Mouse (Mus musculus) cerebellum, postnatal 10 days (tissue): ENCODE results near the gene Tysnd1.

Experiments
- DNase-seq, 2 experiments: peaks; one replicate each; pipeline ENCODE4 v3.0.0; 2021; ENCODE audit warnings: mixed read lengths in 2 of 2

Tysnd1 gene

GRCm38 (mm10) chr10:61694870-61695670 is at the start of gene Tysnd1:
Gene Tysnd1 (plus strand): TSS chr10:61695514.
- DNase-seq = peak; percentile 100

- no peak for DNase-seq
These were observed 48.8 kb upstream of the Tysnd1 start for GRCm38 (mm10) chr10:61646557-61646956.

GRCm38 (mm10) chr10:61647790-61648736 is 47.3 kb upstream of the Tysnd1 start, which contains the start of gene Ppa1:
Gene Ppa1 (plus strand): TSS chr10:61648552.
- DNase-seq = peak; percentile 94 to 96

- peak; percentile 37 to 41 for DNase-seq
These were observed 46.3 kb upstream of the Tysnd1 start for GRCm38 (mm10) chr10:61648737-61649645.

- no peak for DNase-seq
These were observed 41.2 kb upstream of the Tysnd1 start for GRCm38 (mm10) chr10:61654105-61654504.

GRCm38 (mm10) chr10:61654691-61655090 is 40.6 kb upstream of the Tysnd1 start:
- DNase-seq = no peak

GRCm38 (mm10) chr10:61655188-61655587 is 40.1 kb upstream of the Tysnd1 start:
- DNase-seq = no peak

- no peak for DNase-seq
These were observed 38.1 kb upstream of the Tysnd1 start for GRCm38 (mm10) chr10:61656928-61657882.

GRCm38 (mm10) chr10:61657985-61658384 is 37.3 kb upstream of the Tysnd1 start:
- DNase-seq = peak; percentile 52 to 73

GRCm38 (mm10) chr10:61661887-61662286 is 33.4 kb upstream of the Tysnd1 start:
- no peak for DNase-seq

- peak; percentile 22 to 27 for DNase-seq
These were observed 32.8 kb upstream of the Tysnd1 start for GRCm38 (mm10) chr10:61662391-61662988.

- no peak for DNase-seq
These were observed 30.2 kb upstream of the Tysnd1 start for GRCm38 (mm10) chr10:61665111-61665510.

- no peak for DNase-seq
These were observed 29.7 kb upstream of the Tysnd1 start for GRCm38 (mm10) chr10:61665651-61666050.

GRCm38 (mm10) chr10:61669289-61669688 is 26.0 kb upstream of the Tysnd1 start:
- DNase-seq = no peak

- DNase-seq = no peak
These were observed 25.4 kb upstream of the Tysnd1 start for GRCm38 (mm10) chr10:61669896-61670295.

- no peak for DNase-seq
These were observed 24.6 kb upstream of the Tysnd1 start for GRCm38 (mm10) chr10:61670758-61671157.

GRCm38 (mm10) chr10:61675935-61676334 is 19.4 kb upstream of the Tysnd1 start:
- DNase-seq = no peak

GRCm38 (mm10) chr10:61679545-61679944 is 15.8 kb upstream of the Tysnd1 start:
- DNase-seq = no peak

- DNase-seq = peak; percentile 100
These were observed 15.1 kb upstream of the Tysnd1 start, which contains the start of gene Sar1a for GRCm38 (mm10) chr10:61680015-61680913. Gene Sar1a (plus strand): TSS chr10:61680299.

GRCm38 (mm10) chr10:61689405-61689804 is 5.9 kb upstream of the Tysnd1 start:
- no peak for DNase-seq
